Mouse (Mus musculus): ENCODE results near the gene Trpm1.

Trpm1 gene

DNA sequence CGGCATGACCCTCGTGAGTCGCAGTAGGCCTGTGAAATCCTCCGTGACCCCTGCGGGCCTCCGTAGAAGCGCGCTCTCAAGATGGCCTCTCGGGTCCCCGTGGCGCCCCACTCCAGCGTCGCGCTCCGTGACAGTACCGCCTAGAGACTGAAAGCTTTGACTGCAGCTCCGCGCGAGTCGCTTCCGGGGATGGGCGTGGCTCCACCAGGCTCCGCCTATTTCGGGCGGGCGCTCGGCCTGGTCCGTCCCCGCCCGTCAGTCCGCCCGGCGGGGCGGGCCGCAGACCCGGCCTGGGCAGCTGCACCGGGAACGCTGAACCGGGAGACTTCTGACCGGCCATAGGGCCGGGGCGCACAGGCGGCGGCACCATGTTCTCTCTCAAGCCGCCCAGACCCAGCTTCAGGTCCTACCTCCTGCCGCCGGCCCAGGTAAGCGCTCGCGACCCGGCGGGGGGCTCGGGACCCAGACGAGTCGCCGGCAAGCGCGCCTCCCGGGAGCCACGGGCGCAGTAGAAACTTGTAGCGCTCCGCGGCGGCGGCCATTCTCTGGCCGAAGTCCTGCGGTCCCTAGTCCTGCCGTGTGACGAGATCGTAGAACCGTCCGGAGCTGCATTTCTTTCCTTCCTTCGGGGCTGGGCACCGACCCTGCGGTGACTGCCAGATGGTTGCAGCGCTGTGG is 133.9 kb downstream of the Trpm1 start, which contains the start of gene Mtmr10:
Mtmr10 (plus strand) TSS at position 240 of the 678 bp plus-strand sequence.
- CTCF ChIA-PET = interaction anchor here (0.5 to 0.6 kb wide), 2 partner anchors 9 to 121 kb away, joined by 3 read pairs; no protein-coding TSS in a partner anchor

GRCm38 (mm10) chr7:64289416-64289815 is 135.8 kb downstream of the Trpm1 start:
- CTCF ChIA-PET = no interaction called here

DNA sequence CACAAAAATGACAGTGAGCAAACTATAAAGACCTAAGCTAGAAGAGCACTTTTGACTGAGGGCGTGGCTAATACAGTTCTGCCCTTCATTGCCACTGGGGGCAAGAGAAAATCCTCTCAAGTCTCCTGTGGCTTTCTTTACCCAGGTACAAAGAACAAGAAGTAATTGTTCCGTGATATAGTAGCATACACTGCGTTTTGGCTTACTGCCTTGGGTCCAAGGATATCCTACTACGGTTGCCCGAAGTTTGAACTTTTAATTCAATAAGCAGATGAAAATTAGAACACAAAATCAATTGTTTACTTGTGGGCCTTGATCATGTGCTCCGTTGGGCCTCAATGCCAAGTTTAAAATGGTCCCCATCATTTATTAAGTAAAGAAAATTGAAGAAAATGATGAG is 136.8 kb downstream of the Trpm1 start:
- CTCF ChIA-PET = no interaction called here

GRCm38 (mm10) chr7:64291722-64292121 is 138.1 kb downstream of the Trpm1 start:
- CTCF ChIA-PET = no interaction called here

- CTCF ChIA-PET = interaction anchor here (0.7 kb wide), 1 partner anchor 8 kb away, joined by 3 read pairs; no protein-coding TSS in a partner anchor
These were observed 142.8 kb downstream of the Trpm1 start for GRCm38 (mm10) chr7:64296286-64297010.

DNA sequence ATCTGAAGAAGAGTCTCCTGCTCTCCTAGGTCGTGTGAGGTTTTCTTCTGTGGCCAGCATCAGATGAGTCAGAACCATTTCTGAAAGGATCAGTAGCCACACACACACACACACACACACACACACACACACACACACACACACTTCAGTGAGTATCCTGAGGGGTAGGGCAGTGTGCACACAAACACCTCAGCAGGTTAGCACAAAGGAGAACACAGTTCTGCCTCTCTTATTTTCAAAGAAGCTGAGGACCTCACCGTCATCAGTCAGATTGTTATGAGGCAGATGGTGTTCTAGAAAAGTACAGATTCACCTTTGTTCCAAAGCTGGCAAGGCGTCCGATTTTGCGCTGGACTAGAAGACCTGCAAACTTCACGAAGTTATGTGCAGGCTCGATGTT is 156.6 kb downstream of the Trpm1 start:
- CTCF ChIA-PET = interaction anchor here (0.5 to 0.7 kb wide), 2 partner anchors 33 to 415 kb away, joined by 3 read pairs; no protein-coding TSS in a partner anchor

DNA sequence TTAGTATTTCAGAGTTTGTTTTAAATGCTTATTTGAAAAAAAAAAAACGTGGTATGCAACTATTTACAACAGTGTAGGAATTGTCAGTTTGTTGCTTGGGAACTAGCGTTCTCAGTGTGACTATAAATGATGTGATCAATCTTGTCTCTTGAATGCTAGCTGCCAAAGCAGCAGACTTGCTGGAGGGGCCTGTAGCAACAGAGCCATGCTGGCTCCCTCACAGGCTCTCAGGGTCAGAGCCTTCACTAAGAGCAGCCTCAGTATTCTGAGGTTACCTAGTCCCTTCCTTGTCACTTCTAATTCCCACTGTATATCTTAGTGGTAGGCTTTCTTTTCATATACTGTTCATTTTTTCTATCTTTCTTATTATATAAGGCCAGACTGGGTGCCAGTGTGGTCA is 157.1 kb downstream of the Trpm1 start:
- CTCF ChIA-PET = interaction anchor here (0.5 to 0.7 kb wide), 2 partner anchors 33 to 415 kb away, joined by 3 read pairs; no protein-coding TSS in a partner anchor

DNA sequence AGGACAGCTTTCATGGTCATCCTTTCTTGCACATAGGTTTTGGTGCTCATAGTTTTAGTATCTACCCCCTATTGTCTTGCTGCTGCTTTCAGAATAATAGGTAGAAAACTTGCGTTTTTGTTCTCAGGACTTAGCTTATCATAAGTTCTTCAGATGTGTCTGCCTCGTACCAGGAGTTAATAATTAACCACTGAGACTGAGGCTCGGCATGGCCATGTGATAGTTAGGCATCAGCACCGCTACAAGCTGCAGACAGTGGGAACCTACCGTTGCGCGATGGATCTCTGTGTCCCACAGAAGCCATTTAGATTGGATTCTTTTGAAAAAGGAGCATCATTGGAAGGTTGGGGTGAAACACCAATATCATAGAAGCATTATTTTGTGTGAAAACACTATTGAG is 159.2 kb downstream of the Trpm1 start:
- CTCF ChIA-PET = no interaction called here
